Mouse (Mus musculus): ENCODE measurements around the gene Smyd5.

Gene Smyd5

GRCm38 (mm10) chr6:85431842-85432431 lies at the start of gene Smyd5:
Gene Smyd5 (plus strand): TSS chr6:85431989.
- in situ Hi-C loops (cut with MboI; ENCODE audit: low sequenced_read_pairs) = no loop called here

GRCm38 (mm10) chr6:85382791-85383190 lies 49.0 kb upstream of the Smyd5 start:
- in situ Hi-C loops (cut with MboI; ENCODE audit: low sequenced_read_pairs) = no loop called here

GRCm38 (mm10) chr6:85388608-85389007 lies 43.2 kb upstream of the Smyd5 start:
- in situ Hi-C loops (cut with MboI; ENCODE audit: low sequenced_read_pairs) = no loop called here

GRCm38 (mm10) chr6:85391803-85392202 lies 40.0 kb upstream of the Smyd5 start:
- in situ Hi-C loops (cut with MboI; ENCODE audit: low sequenced_read_pairs) = loop anchor here (10.0 kb wide), 1 partner anchor 47 kb away; no protein-coding TSS in a partner anchor

- in situ Hi-C loops (cut with MboI; ENCODE audit: low sequenced_read_pairs) = loop anchor here (10.0 kb wide), 1 partner anchor 51 kb away; no protein-coding TSS in a partner anchor
Observed at GRCm38 (mm10) chr6:85395360-85395759, 36.4 kb upstream of the Smyd5 start.

- in situ Hi-C loops (cut with MboI; ENCODE audit: low sequenced_read_pairs) = loop anchor here (10.0 kb wide), 1 partner anchor 52 kb away; no protein-coding TSS in a partner anchor
Observed at GRCm38 (mm10) chr6:85397165-85397564, 34.6 kb upstream of the Smyd5 start.

GRCm38 (mm10) chr6:85399715-85400114 lies 32.1 kb upstream of the Smyd5 start:
- in situ Hi-C loops (cut with MboI; ENCODE audit: low sequenced_read_pairs) = loop anchor here (10.0 kb wide), 2 partner anchors 55 to 235 kb away; no protein-coding TSS in a partner anchor

- in situ Hi-C loops (cut with MboI; ENCODE audit: low sequenced_read_pairs) = loop anchor here (10.0 kb wide), 1 partner anchor 238 kb away; no protein-coding TSS in a partner anchor
Observed at GRCm38 (mm10) chr6:85402613-85403012, 29.2 kb upstream of the Smyd5 start.

- in situ Hi-C loops (cut with MboI; ENCODE audit: low sequenced_read_pairs) = loop anchor here (10.0 kb wide), 1 partner anchor 238 kb away; no protein-coding TSS in a partner anchor
Observed at GRCm38 (mm10) chr6:85403039-85403438, 28.8 kb upstream of the Smyd5 start.

GRCm38 (mm10) chr6:85409003-85409402 lies 22.8 kb upstream of the Smyd5 start:
- in situ Hi-C loops (cut with MboI; ENCODE audit: low sequenced_read_pairs) = loop anchor here (10.0 kb wide), 1 partner anchor 244 kb away; no protein-coding TSS in a partner anchor

- in situ Hi-C loops (cut with MboI; ENCODE audit: low sequenced_read_pairs) = no loop called here
Observed at GRCm38 (mm10) chr6:85410771-85411273, 21.0 kb upstream of the Smyd5 start.

GRCm38 (mm10) chr6:85415829-85416228 lies 16.0 kb upstream of the Smyd5 start:
- in situ Hi-C loops (cut with MboI; ENCODE audit: low sequenced_read_pairs) = no loop called here

GRCm38 (mm10) chr6:85419150-85419549 lies 12.6 kb upstream of the Smyd5 start:
- in situ Hi-C loops (cut with MboI; ENCODE audit: low sequenced_read_pairs) = no loop called here

- in situ Hi-C loops (cut with MboI; ENCODE audit: low sequenced_read_pairs) = no loop called here
Observed at GRCm38 (mm10) chr6:85423836-85424379, 7.9 kb upstream of the Smyd5 start, which contains the start of gene Noto. Gene Noto (plus strand): TSS chr6:85423886.

GRCm38 (mm10) chr6:85431274-85431841 lies 431 bp upstream of the Smyd5 start:
- in situ Hi-C loops (cut with MboI; ENCODE audit: low sequenced_read_pairs) = no loop called here

GRCm38 (mm10) chr6:85433865-85434264 lies 2.1 kb downstream of the Smyd5 start:
- in situ Hi-C loops (cut with MboI; ENCODE audit: low sequenced_read_pairs) = no loop called here

GRCm38 (mm10) chr6:85436204-85436603 lies 4.4 kb downstream of the Smyd5 start:
- in situ Hi-C loops (cut with MboI; ENCODE audit: low sequenced_read_pairs) = no loop called here

- in situ Hi-C loops (cut with MboI; ENCODE audit: low sequenced_read_pairs) = no loop called here
Observed at GRCm38 (mm10) chr6:85436631-85437030, 4.8 kb downstream of the Smyd5 start.

GRCm38 (mm10) chr6:85441142-85441541 lies 9.4 kb downstream of the Smyd5 start:
- in situ Hi-C loops (cut with MboI; ENCODE audit: low sequenced_read_pairs) = no loop called here

GRCm38 (mm10) chr6:85443488-85444233 lies 11.9 kb downstream of the Smyd5 start:
- in situ Hi-C loops (cut with MboI; ENCODE audit: low sequenced_read_pairs) = no loop called here

Data from CH12F3 (cell line).